Mouse (Mus musculus) kidney, postnatal 0 days (tissue): ENCODE measurements at regions not wholly inside any gene's neighbourhood (a gene's known extent, or its start where the extent isn't known, plus 50 kb on each side); places are given as distances from the start of the nearest gene placed in this dataset.

Experiments
- ATAC-seq: fragments of 200-750 bp; cut with Nextera tagmentation; replicated peaks from 2 replicates; pipeline ENCODE4 v1.8.0; 2017; ENCODE audit warnings: low read depth, moderate number of reproducible peaks, moderate TSS enrichment, moderate library complexity; ENCODE audit not compliant: low FRiP score
- DNase-seq: peaks from one replicate; pipeline ENCODE4 v3.0.0-alpha.2; 2016; ENCODE audit warnings: low spot score
- H3K27ac ChIP-seq: fragments of 300-500 bp; sonication (generic); 2 replicates; pipeline ENCODE4 v1.5.1; 2014; ENCODE audit warnings: mild to moderate bottlenecking
- H3K27me3 ChIP-seq: fragments of 300-500 bp; sonication (generic); 2 replicates; pipeline ENCODE4 v1.6.1; 2014; ENCODE audit warnings: low read length, mixed read lengths; ENCODE audit not compliant: insufficient read depth
- H3K36me3 ChIP-seq: fragments of 300-500 bp; sonication (generic); 2 replicates; pipeline ENCODE4 v1.6.1; 2014; ENCODE audit warnings: low read length, mixed read lengths; ENCODE audit not compliant: insufficient read depth
- H3K4me1 ChIP-seq: fragments of 300-500 bp; sonication (generic); replicated peaks from 2 replicates; pipeline ENCODE4 v1.6.1; 2014; ENCODE audit warnings: antibody characterized with exemption, low read length, mixed read lengths; ENCODE audit not compliant: insufficient read depth
- H3K4me2 ChIP-seq: fragments of 300-500 bp; sonication (generic); 2 replicates; pipeline ENCODE4 v1.6.1; 2014; ENCODE audit warnings: mild to moderate bottlenecking, low read length, moderate library complexity, mixed read lengths
- H3K4me3 ChIP-seq: fragments of 300-500 bp; sonication (generic); replicated peaks from 2 replicates; pipeline ENCODE4 v1.5.1; 2014; ENCODE audit warnings: low read depth, low read length
- H3K9ac ChIP-seq: fragments of 300-500 bp; sonication (generic); 2 replicates; pipeline ENCODE4 v1.6.1; 2014; ENCODE audit warnings: low read depth, low read length
- H3K9me3 ChIP-seq: fragments of 300-500 bp; sonication (generic); replicated peaks from 2 replicates; pipeline ENCODE4 v1.6.1; 2016; ENCODE audit warnings: low read length, inconsistent platforms, mixed read lengths
- CTCF ChIP-seq: IDR thresholded peaks from 2 replicates; pipeline ENCODE4 v1.5.1; 2016; ENCODE audit warnings: antibody characterized with exemption, low read depth, mild to moderate bottlenecking, moderate library complexity
- WGBS: fragments of 180-500 bp; shearing (Covaris S2); extraction: QIAGEN DNeasy Blood & Tissue Kit; methylation state at CpG from one replicate; pipeline ENCODE4 v1.1.7; 2014; 5-methylcytosine and 5-hydroxymethylcytosine counted together

GRCm38 (mm10) chr16:86887605-86888004, 466.4 kb upstream of the N6amt1 start:
- Histone ChIP-seq H3K27me3 (no peaks in the 10 kb centered on the region), H3K27ac (no peak overlapping the region), H3K4me3 (no peak overlapping the region), H3K4me1 (no peaks in the 10 kb centered on the region; the same call in 1 of the 2 replicates), H3K4me2 (no peak overlapping the region), H3K9me3 (no peaks in the 10 kb centered on the region), H3K9ac (no peak overlapping the region), H3K36me3 (no peaks in the 10 kb centered on the region)
- 42% methylated on average over 4 of the region's 4 CpGs for WGBS
- TF ChIP-seq CTCF: no peak
- DNase-seq (peak; percentile 26), ATAC-seq (peak; percentile 36; the same call in 1 of the 2 replicates)

GRCm38 (mm10) chr16:86883862-86884261, 470.1 kb upstream of the N6amt1 start:
- WGBS: 58% methylated on average over 7 of the region's 7 CpGs
- Histone ChIP-seq H3K36me3 (no peaks in the 10 kb centered on the region), H3K4me2 (no peak overlapping the region), H3K9ac (no peak overlapping the region), H3K27ac (no peak overlapping the region), H3K27me3 (no peaks in the 10 kb centered on the region), H3K4me3 (no peak overlapping the region), H3K4me1 (no peaks in the 10 kb centered on the region; the same call in 1 of the 2 replicates), H3K9me3 (no peaks in the 10 kb centered on the region)
- TF ChIP-seq CTCF: no peak
- ATAC-seq (no peak), DNase-seq (no peak)

GRCm38 (mm10) chr16:86882529-86882928, 471.5 kb upstream of the N6amt1 start:
- WGBS: 8% methylated on average over 6 of the region's 6 CpGs

DNA sequence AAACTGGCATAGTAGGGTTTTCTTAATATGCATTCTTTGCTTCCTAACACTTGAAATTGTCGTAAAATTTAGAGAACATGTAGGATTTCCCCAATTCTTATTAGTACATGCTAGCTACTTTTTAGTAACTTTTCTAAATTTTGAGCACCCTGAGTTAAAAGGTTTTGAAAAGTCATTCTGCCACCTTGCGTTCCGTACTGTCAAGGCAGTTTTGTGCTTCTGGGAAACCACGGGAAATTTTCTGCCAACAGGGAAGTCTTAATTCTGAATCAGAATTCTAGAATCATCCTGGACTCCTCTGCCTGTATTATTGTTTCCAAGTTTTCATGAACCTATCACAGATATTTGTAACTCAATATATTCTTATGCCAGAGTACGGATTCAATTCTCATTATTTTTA, 472.4 kb upstream of the N6amt1 start:
- H3K4me1 ChIP-seq: no peaks in the 10 kb centered on the region
- no peak overlapping the region for H3K4me2 ChIP-seq
- peak; percentile 48 for DNase-seq
- ATAC-seq: no peak
- no peaks in the 10 kb centered on the region for H3K27me3 ChIP-seq
- 75% methylated on average over 5 of the region's 5 CpGs for WGBS
- TF ChIP-seq CTCF: peak; percentile 43
- H3K9ac ChIP-seq: no peak overlapping the region
- no peaks in the 10 kb centered on the region for H3K9me3 ChIP-seq
- H3K36me3 ChIP-seq: no peaks in the 10 kb centered on the region
- no peak overlapping the region for H3K4me3 ChIP-seq
- H3K27ac ChIP-seq: no peak overlapping the region

More at GRCm38 (mm10) chr16:86882529-86882928, 471.5 kb upstream of the N6amt1 start:
- H3K36me3 ChIP-seq: no peaks in the 10 kb centered on the region
- no peak overlapping the region for H3K4me3 ChIP-seq
- H3K9me3 ChIP-seq: no peaks in the 10 kb centered on the region
- H3K4me2 ChIP-seq: no peak overlapping the region
- DNase-seq: peak; percentile 93
- no peak overlapping the region for H3K9ac ChIP-seq
- no peaks in the 10 kb centered on the region for H3K4me1 ChIP-seq
- TF ChIP-seq CTCF: peak; percentile 98
- H3K27ac ChIP-seq: no peak overlapping the region
- peak; percentile 66 for ATAC-seq
- no peaks in the 10 kb centered on the region for H3K27me3 ChIP-seq

DNA sequence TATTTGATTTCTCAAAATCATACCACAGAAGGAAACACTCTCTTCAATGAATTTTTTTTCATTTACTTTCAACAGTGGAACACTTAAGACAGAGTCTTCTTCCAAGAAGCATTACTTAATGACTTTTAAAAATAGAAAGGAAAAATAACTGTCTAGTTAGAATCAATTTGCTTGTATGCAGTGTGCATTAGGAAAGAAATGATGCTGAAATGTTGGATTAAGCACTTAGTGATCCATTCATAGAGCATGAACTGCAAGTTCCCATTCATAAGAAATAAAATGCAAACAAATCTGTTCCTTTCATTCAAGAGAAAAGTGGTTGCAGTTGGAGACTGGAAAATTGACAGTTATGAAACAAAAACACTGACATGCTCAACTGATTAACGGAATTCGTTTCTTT, 493.2 kb upstream of the N6amt1 start:
- no peaks in the 10 kb centered on the region for H3K9me3 ChIP-seq
- TF ChIP-seq CTCF: no peak
- H3K4me1 ChIP-seq: no peaks in the 10 kb centered on the region
- no peak overlapping the region for H3K4me3 ChIP-seq
- ATAC-seq (no peak), DNase-seq (no peak)
- no peaks in the 10 kb centered on the region for H3K27me3 ChIP-seq
- no peak overlapping the region for H3K9ac ChIP-seq
- no peak overlapping the region for H3K27ac ChIP-seq
- no peak overlapping the region for H3K4me2 ChIP-seq
- WGBS: 87% methylated on average over 2 of the region's 2 CpGs
- no peaks in the 10 kb centered on the region for H3K36me3 ChIP-seq

- DNase-seq: no peak
- Histone ChIP-seq H3K27me3 (no peaks in the 10 kb centered on the region), H3K4me3 (no peak overlapping the region), H3K27ac (no peak overlapping the region), H3K36me3 (no peaks in the 10 kb centered on the region), H3K9ac (no peak overlapping the region), H3K4me1 (no peaks in the 10 kb centered on the region), H3K4me2 (no peak overlapping the region), H3K9me3 (no peaks in the 10 kb centered on the region)
- TF ChIP-seq CTCF: no peak
- ATAC-seq: no peak
- WGBS: 62% methylated on average over 2 of the region's 2 CpGs
These were observed 498.1 kb upstream of the N6amt1 start for GRCm38 (mm10) chr16:86855891-86856290.

DNA sequence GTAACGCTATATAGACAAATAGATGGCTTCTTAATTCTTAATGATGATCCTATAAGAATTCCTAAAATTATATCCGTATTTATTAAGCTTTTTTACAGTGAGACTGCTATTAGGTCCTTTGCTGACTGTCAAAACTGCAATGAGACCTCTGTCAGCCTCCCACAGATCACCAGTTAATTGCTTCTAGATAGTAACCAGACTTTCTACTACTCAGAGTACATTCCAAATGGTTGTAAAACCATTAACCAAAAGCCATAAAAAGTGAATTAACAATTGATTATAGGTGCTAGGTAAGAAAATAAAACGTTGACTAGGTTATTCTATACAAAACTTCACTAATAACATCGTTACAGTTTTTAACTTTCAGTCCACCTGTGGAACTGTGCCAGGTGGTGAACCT, 498.7 kb upstream of the N6amt1 start:
- 59% methylated on average over 4 of the region's 4 CpGs for WGBS
- Histone ChIP-seq H3K4me2 (no peak overlapping the region), H3K4me1 (no peaks in the 10 kb centered on the region), H3K27ac (no peak overlapping the region), H3K36me3 (no peaks in the 10 kb centered on the region), H3K27me3 (no peaks in the 10 kb centered on the region), H3K9me3 (no peaks in the 10 kb centered on the region), H3K9ac (no peak overlapping the region), H3K4me3 (no peak overlapping the region)
- no peak for ATAC-seq
- no peak for DNase-seq
- TF ChIP-seq CTCF: no peak
